Mouse (Mus musculus): ENCODE results near the gene Ltbp2. TPM values are rescaled to one million over a fixed set of nuclear protein-coding genes. Genes with fewer than 3 reads are reported as not detected.
A peak's percentile ranks its signal among the peaks of the same experiment; 100 is the strongest.

Ltbp2 gene
- polyA plus RNA-seq, 1 experiment from 2014 or later, result 0.10 TPM

DNA sequence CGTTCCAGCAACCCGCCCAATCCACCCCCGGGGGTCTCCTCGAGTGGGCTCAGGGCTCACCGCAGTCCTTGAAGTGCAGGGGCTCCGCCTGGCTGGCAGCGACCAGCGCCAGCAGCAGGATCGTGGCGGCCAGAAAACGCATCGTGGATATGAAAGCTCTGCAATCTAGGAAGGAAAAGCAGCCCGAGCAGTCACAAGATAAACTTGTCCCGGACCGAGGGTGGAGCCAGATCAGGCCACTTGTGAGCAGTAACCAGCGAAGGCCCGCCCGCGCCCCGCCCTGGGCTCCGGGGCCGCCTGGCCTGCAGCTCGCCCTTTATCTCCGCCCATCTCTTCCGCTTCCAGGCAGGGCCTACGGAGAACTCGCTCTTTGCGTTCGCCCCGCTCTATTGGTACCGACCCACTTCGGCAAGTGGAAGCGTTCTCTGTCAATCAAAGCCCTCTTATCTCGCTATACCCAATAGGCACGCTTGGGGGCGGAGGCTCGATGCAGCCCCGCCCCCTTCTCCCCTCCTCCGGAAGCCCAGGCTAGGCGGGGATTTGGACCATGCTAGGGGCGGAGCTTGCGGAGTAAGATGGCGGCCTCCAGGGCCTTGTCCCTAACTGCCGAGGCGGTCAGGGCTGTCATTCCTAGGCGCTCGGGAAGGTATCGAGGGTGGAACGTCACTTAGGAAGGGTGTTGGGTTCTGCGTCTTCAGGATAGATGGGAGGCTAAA is 103.4 kb downstream of the Ltbp2 start, which contains the start of the genes Npc2 and Isca2:
Gene Npc2 (minus strand): TSS at position 427 of the 716 bp plus-strand sequence.
Gene Isca2 (plus strand): TSS at position 526 of the 716 bp plus-strand sequence.
- peak within 1 kb of the TSS; percentile 89 for H3K4me3 ChIP-seq (replicated peaks)

DNA sequence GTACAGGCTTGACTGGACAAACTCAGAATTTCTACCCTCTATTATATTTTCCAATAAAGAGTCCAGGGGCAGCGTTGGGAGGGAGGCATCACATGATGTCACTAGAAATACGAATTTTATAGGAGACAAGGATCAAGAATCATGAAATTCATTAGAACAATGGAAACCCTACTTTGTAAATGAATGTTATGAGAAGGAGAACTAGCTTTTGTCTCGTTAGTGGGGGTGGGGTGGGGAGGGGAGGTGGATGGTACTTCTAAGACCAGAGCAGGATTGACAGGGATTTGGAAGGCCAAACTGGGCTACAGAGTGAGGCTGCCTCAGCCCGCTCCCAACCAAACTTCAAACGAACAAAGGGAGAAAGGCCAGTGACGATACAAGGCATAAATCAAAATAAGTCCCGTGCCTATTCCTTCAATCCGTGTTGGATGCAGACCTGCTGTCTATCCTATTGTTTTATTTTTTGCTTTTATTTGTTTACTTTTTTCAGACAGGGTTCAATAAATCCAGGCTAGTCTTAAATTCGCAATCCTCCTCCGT is 104.3 kb downstream of the Ltbp2 start:
- peak overlapping the region; percentile 96 for H3K27ac ChIP-seq
- peak overlapping the region; percentile 89 for H3K4me2 ChIP-seq
- WGBS (ENCODE audit: insufficient replicate concordance), result 6% methylated on average over 10 of the region's 10 CpGs
- ATAC-seq (ENCODE audit: low read depth), result no peak
- peaks cover 12% of the 10 kb centered on the region for H3K36me3 ChIP-seq
- H3K9ac ChIP-seq, result peak overlapping the region; percentile 84
- no peaks in the 10 kb centered on the region for H3K27me3 ChIP-seq
- peak overlapping the region; percentile 89 for H3K4me3 ChIP-seq (replicated peaks)
- DNase-seq, result no peak
- H3K9me3 ChIP-seq (replicated peaks), result no peaks in the 10 kb centered on the region
- peaks cover 60% of the 10 kb centered on the region for H3K4me1 ChIP-seq (replicated peaks)

More for the DNA sequence above, 103.4 kb downstream of the Ltbp2 start, which contains the start of the genes Npc2 and Isca2:
- no peaks in the 10 kb centered on the region for H3K9me3 ChIP-seq (replicated peaks)
- peak within 1 kb of the TSS; percentile 96 for H3K27ac ChIP-seq
- WGBS (ENCODE audit: insufficient replicate concordance), result under 1% methylated on average over 50 of the region's 50 CpGs
- DNase-seq (peak; percentile 99), ATAC-seq (ENCODE audit: low read depth) (peak; percentile 98)
- peaks cover 53% of the 10 kb centered on the region for H3K4me1 ChIP-seq (replicated peaks)
- H3K4me2 ChIP-seq, result peak within 1 kb of the TSS; percentile 89
- peak within 1 kb of the TSS; percentile 86 for H3K9ac ChIP-seq
- H3K27me3 ChIP-seq, result no peaks in the 10 kb centered on the region
- peaks cover 12% of the 10 kb centered on the region for H3K36me3 ChIP-seq

DNA sequence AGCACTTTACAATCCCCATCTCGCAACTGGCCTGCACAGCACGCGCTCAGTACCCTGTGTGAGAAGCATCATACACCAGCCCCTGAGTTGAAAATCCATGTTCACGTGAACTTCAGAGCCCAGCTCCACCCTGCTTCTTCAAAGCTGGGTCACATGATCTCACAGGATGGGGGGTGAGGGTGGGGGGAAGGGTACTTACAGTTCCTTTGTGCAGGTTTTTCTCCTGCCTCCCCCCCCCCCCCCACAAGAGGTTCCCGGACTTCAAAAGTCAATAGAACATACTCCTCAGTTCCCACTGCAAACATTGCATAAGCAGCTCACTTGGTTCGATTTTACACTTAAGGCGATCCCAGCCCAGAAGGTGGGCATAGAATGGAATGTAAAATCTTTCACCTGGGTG is 106.7 kb downstream of the Ltbp2 start:
- 70% methylated on average over 7 of the region's 7 CpGs for WGBS (ENCODE audit: insufficient replicate concordance)
- peaks cover 67% of the 10 kb centered on the region for H3K4me1 ChIP-seq (replicated peaks)
- no peak for ATAC-seq (ENCODE audit: low read depth)

DNA sequence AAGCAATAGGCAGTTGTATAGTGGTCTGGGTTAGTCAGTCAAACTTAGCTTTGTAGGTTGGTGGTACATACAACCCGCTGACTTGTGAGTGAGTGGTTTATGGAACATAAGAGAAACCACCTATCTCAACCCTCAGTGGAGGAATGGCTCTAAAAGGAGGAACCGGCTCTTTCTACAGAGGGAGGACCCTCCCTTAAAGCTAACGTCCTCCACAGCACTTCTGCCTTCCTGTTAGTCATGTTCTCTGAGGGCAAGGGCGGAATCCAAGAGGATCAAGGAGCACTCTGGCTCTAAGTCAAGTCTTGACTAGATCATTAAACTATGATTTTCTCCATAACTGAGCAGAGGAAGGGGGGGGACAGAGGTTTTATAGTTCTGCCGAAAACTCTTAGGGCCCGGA is 108.8 kb downstream of the Ltbp2 start:
- peaks cover 58% of the 10 kb centered on the region for H3K4me1 ChIP-seq (replicated peaks)
- no peak overlapping the region for H3K4me3 ChIP-seq (replicated peaks)
- H3K27ac ChIP-seq, result no peak overlapping the region
- no peaks in the 10 kb centered on the region for H3K9me3 ChIP-seq (replicated peaks)
- no peak overlapping the region for H3K9ac ChIP-seq
- ATAC-seq (ENCODE audit: low read depth) (no peak), DNase-seq (no peak)
- no peak overlapping the region for H3K4me2 ChIP-seq
- 61% methylated on average over 6 of the region's 6 CpGs for WGBS (ENCODE audit: insufficient replicate concordance)
- H3K27me3 ChIP-seq, result no peaks in the 10 kb centered on the region
- H3K36me3 ChIP-seq, result peaks cover 26% of the 10 kb centered on the region

More for the DNA sequence above, 106.7 kb downstream of the Ltbp2 start:
- Histone ChIP-seq H3K4me2 (no peak overlapping the region), H3K27ac (0 out of 2 replicates have a peak overlapping the region, but pooled peaks have one; percentile 2), H3K36me3 (peaks cover 10% of the 10 kb centered on the region), H3K9me3 (replicated peaks) (no peaks in the 10 kb centered on the region), H3K27me3 (no peaks in the 10 kb centered on the region), H3K9ac (no peak overlapping the region), H3K4me3 (replicated peaks) (no peak overlapping the region)
- DNase-seq, result no peak

DNA sequence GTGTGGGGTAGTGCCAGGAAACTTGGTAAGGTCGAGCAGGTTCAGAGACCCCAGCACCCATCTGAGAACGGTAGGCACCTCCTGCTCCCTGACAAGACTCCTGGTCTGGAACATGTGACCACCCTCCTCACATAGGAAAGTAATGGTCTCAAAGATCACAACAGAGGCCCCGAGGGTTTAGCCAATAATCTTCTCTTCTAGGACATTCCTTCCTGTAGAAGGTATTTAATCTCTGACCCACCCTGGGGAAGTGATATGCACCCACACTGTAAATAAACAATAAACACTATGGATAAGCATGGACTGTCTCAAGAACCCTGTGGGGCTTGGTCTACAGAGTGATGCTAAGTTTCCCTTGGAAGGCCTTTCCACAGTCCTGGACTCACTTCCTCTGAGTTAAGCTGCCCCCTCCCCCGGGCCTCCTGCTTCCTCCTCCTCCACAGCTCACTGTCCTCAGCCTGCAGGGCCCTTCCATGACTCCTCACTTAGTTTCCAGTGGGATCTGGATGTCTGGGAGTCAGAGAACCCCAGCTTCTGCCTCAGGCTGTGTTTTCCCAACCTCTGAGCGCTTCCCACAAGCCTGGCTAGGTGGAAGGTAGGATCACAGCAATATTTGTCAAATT is 110.1 kb downstream of the Ltbp2 start:
- no peak overlapping the region for H3K9ac ChIP-seq
- no peak overlapping the region for H3K27ac ChIP-seq
- H3K4me3 ChIP-seq (replicated peaks), result no peak overlapping the region
- DNase-seq (no peak), ATAC-seq (ENCODE audit: low read depth) (no peak)
- H3K27me3 ChIP-seq, result no peaks in the 10 kb centered on the region
- H3K9me3 ChIP-seq (replicated peaks), result no peaks in the 10 kb centered on the region
- no peak overlapping the region for H3K4me2 ChIP-seq
- peaks cover 26% of the 10 kb centered on the region for H3K36me3 ChIP-seq
- 61% methylated on average over 5 of the region's 5 CpGs for WGBS (ENCODE audit: insufficient replicate concordance)
- H3K4me1 ChIP-seq (replicated peaks), result peaks cover 53% of the 10 kb centered on the region

DNA sequence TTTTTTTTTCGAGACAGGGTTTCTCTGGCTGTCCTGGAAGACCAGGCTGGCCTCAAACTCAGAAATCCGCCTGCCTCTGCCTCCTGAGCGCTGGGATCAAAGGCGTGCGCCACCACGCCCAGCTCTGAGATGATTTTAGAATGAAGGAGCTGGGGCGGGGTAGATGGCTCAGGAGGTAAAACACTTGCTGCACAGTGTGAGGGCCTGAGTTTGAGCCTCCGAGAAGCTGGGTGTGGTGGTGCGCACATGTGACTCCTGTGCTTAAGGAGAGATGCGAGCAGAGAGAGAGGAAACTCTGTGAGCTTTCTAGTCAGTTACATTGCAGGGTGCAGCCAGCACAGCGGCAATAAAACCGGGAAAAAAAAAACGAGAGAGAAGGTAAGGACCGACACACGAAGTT is 110.8 kb downstream of the Ltbp2 start:
- no peak overlapping the region for H3K4me2 ChIP-seq
- H3K9ac ChIP-seq, result no peak overlapping the region
- WGBS (ENCODE audit: insufficient replicate concordance), result 84% methylated on average over 15 of the region's 15 CpGs
- ATAC-seq (ENCODE audit: low read depth), result no peak
- no peaks in the 10 kb centered on the region for H3K9me3 ChIP-seq (replicated peaks)
- no peak overlapping the region for H3K27ac ChIP-seq
- no peaks in the 10 kb centered on the region for H3K27me3 ChIP-seq
- H3K4me3 ChIP-seq (replicated peaks), result no peak overlapping the region
- DNase-seq, result no peak
- H3K36me3 ChIP-seq, result peaks cover 29% of the 10 kb centered on the region
- H3K4me1 ChIP-seq (replicated peaks), result peaks cover 46% of the 10 kb centered on the region

DNA sequence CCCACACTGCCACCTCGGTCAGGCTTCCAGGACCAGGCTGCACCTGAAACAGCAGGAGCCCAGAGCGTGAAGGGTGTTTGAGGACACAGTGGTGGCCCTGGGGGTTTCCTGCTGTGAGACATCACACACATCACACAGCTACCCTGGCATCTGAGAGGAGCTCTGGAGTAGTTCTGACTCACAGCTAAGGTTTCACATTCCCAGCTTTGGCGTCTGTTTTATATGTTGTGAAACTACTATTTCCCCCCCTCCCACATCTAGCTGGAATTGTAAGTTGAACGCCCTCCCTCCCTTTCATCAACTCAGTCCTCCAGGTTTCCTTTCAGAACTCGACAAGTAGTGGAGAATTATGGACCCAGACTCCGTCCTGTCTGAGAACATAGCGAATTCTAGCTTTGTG is 111.6 kb downstream of the Ltbp2 start:
- no peak overlapping the region for H3K4me2 ChIP-seq
- H3K9me3 ChIP-seq (replicated peaks), result no peaks in the 10 kb centered on the region
- H3K9ac ChIP-seq, result no peak overlapping the region
- no peak overlapping the region for H3K4me3 ChIP-seq (replicated peaks)
- H3K36me3 ChIP-seq, result peaks cover 36% of the 10 kb centered on the region
- WGBS (ENCODE audit: insufficient replicate concordance), result 80% methylated on average over 7 of the region's 7 CpGs
- DNase-seq (no peak), ATAC-seq (ENCODE audit: low read depth) (no peak)
- no peaks in the 10 kb centered on the region for H3K27me3 ChIP-seq
- peaks cover 41% of the 10 kb centered on the region for H3K4me1 ChIP-seq (replicated peaks)
- H3K27ac ChIP-seq, result no peak overlapping the region

DNA sequence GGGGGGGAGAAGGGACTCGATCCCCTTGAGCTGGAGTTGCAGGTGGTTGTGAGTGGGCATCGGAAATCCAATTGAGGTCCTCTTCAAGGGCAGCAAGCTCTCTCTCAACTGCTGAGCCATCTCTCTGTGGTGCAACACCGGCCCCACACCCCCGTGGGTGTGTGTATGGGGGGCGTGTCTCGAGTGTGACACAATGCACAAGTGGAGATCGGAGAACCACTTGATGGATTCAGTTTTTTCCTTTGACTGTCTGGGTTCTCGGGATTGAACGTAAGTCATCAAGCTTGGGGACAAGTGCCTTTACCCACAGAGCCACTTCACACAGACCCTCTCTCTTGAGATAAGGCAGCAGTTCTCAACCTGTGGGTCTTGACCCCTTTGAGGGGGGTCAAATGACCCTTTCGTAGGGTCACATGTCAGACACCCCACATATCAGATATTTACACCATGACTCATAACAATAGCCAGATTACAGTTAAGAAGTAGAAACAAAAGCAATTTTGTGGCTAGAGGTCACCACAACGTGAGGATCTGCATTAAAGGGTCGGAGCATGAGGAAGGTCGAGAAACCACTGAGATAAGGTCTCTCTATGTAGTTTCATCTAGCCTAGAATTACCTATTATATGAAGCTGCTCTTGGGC is 112.6 kb downstream of the Ltbp2 start:
- H3K4me2 ChIP-seq, result no peak overlapping the region
- DNase-seq (no peak), ATAC-seq (ENCODE audit: low read depth) (no peak)
- H3K4me1 ChIP-seq (replicated peaks), result peaks cover 38% of the 10 kb centered on the region
- H3K4me3 ChIP-seq (replicated peaks), result no peak overlapping the region
- 73% methylated on average over 13 of the region's 13 CpGs for WGBS (ENCODE audit: insufficient replicate concordance)
- H3K9me3 ChIP-seq (replicated peaks), result no peaks in the 10 kb centered on the region
- H3K27ac ChIP-seq, result no peak overlapping the region
- no peaks in the 10 kb centered on the region for H3K27me3 ChIP-seq
- no peak overlapping the region for H3K9ac ChIP-seq
- H3K36me3 ChIP-seq, result peaks cover 42% of the 10 kb centered on the region

DNA sequence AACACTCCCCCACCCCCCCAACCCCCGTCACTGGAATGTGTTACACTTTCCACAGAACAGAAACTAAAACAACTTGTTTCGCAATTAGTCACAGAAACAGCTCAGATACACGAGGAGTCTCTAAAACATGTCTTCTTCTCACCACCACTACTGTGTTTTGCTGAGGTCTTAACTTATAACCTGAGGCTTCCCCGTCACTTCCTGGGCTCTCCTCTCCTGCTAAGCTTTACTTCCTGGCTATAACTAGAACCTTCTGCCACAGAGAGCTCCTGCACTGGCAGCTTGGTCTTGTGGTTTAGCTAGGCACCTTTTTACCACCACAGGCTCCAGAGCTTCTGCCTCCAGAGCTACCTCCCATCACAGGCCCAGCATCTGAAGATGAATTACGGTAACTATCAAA is 113.8 kb downstream of the Ltbp2 start:
- H3K36me3 ChIP-seq, result peaks cover 47% of the 10 kb centered on the region

DNA sequence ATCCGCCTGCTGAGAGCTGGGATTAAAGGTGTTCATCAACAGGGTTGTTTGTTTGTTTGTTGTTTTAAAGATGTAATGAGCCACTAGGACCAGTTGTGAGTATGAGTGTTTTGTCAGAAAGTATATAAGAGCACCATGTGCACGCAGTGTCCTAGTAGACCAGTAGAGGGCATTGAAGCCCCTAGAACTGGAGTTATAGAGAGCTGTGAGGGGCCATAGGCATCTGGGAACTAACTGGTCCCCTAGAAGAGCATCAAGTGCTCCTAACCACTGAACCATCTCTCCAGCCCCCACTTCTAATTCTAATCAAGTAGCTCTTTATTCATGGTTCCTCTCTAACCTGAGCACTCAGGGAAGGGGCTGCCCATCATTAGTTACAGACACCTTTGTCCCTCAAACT is 117.3 kb downstream of the Ltbp2 start:
- Histone ChIP-seq H3K36me3 (peaks cover 54% of the 10 kb centered on the region), H3K4me1 (replicated peaks) (peaks cover 12% of the 10 kb centered on the region; the same call in 1 of the 2 replicates), H3K9me3 (replicated peaks) (no peaks in the 10 kb centered on the region), H3K4me2 (no peak overlapping the region), H3K27me3 (no peaks in the 10 kb centered on the region), H3K27ac (no peak overlapping the region), H3K4me3 (replicated peaks) (no peak overlapping the region), H3K9ac (no peak overlapping the region)
- DNase-seq (no peak), ATAC-seq (ENCODE audit: low read depth) (no peak)
- 51% methylated on average over 2 of the region's 2 CpGs for WGBS (ENCODE audit: insufficient replicate concordance)

More for the DNA sequence above, 113.8 kb downstream of the Ltbp2 start:
- H3K4me2 ChIP-seq, result no peak overlapping the region
- DNase-seq (no peak), ATAC-seq (ENCODE audit: low read depth) (no peak)
- no peaks in the 10 kb centered on the region for H3K9me3 ChIP-seq (replicated peaks)
- H3K9ac ChIP-seq, result no peak overlapping the region
- 0 out of 2 replicates have a peak overlapping the region, but pooled peaks have one; percentile 29 for H3K27ac ChIP-seq
- no peak overlapping the region for H3K4me3 ChIP-seq (replicated peaks)
- H3K27me3 ChIP-seq, result no peaks in the 10 kb centered on the region
- 69% methylated on average over 5 of the region's 5 CpGs for WGBS (ENCODE audit: insufficient replicate concordance)
- H3K4me1 ChIP-seq (replicated peaks), result peaks cover 33% of the 10 kb centered on the region

DNA sequence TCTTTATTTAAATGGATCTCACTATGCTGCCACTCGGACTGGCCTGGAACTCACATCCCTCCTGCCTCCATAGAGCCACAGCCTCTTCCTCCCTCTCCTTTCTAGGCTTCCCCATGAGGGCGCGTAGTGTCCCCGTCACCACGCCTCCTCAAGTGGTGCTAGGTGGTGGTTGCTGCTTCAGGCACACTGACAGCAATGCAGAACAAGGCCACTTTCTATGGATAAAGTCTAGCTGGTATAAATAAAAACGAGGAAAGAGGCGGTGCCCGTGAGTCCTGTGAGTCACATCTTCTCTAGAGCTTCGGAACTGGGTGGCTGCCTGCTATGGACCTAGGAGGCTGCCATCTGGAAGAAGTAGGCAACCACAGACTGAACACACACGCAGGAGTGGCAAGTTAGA is 120.3 kb downstream of the Ltbp2 start:
- Histone ChIP-seq H3K4me1 (replicated peaks) (0 out of 2 replicates have a peak, but pooled peaks cover 3% of the 10 kb centered on the region), H3K27ac (no peak overlapping the region), H3K36me3 (peaks cover 41% of the 10 kb centered on the region), H3K9me3 (replicated peaks) (no peaks in the 10 kb centered on the region), H3K4me2 (no peak overlapping the region), H3K4me3 (replicated peaks) (no peak overlapping the region), H3K27me3 (no peaks in the 10 kb centered on the region), H3K9ac (no peak overlapping the region)
- 87% methylated on average over 10 of the region's 10 CpGs for WGBS (ENCODE audit: insufficient replicate concordance)
- DNase-seq, result no peak
- ATAC-seq (ENCODE audit: low read depth), result no peak
